Mouse (Mus musculus) ES-Bruce4 (cell line): Measurements from ENCODE around the gene Fancc. TPM values are rescaled to one million over a fixed set of nuclear protein-coding genes. Genes with fewer than 3 reads are reported as not detected.

Experiments used
- H3K27ac ChIP-seq: 2 replicates; pipeline ENCODE4 v1.5.1; 2012; ENCODE audit warnings: low read length, inconsistent platforms; ENCODE audit not compliant: insufficient read depth
- H3K27me3 ChIP-seq: 2 replicates; pipeline ENCODE4 v1.6.1; 2012; ENCODE audit warnings: mild to moderate bottlenecking, low read length, inconsistent platforms; ENCODE audit not compliant: control insufficient read depth, poor library complexity, insufficient read depth, severe bottlenecking
- H3K36me3 ChIP-seq: 2 replicates; pipeline ENCODE4 v1.6.1; 2012; ENCODE audit warnings: inconsistent platforms, mild to moderate bottlenecking, low read length, moderate library complexity; ENCODE audit not compliant: control insufficient read depth, poor library complexity, insufficient read depth, severe bottlenecking
- H3K4me1 ChIP-seq: one replicate; pipeline ENCODE4 v1.8.1; 2011; ENCODE audit warnings: low read length; ENCODE audit not compliant: control insufficient read depth, insufficient read depth
- H3K4me3 ChIP-seq: 2 replicates; pipeline ENCODE4 v1.5.1; 2011; ENCODE audit warnings: low read depth, mild to moderate bottlenecking, low read length
- H3K9ac ChIP-seq: 2 replicates; pipeline ENCODE4 v1.6.1; 2012; ENCODE audit warnings: low read depth, mild to moderate bottlenecking, inconsistent platforms; ENCODE audit not compliant: poor library complexity, severe bottlenecking
- H3K9me3 ChIP-seq: replicated peaks from 2 replicates; pipeline ENCODE4 v1.6.1; 2012; ENCODE audit warnings: mild to moderate bottlenecking, low read length, inconsistent platforms; ENCODE audit not compliant: control insufficient read depth, poor library complexity, insufficient read depth, severe bottlenecking
- CTCF ChIP-seq: IDR thresholded peaks from one replicate; pipeline ENCODE4 v1.8.1; 2011; ENCODE audit warnings: low read depth, low read length
- EP300 ChIP-seq: IDR thresholded peaks from 2 replicates; pipeline ENCODE4 v1.6.1; 2011; ENCODE audit warnings: low read depth, low read length; ENCODE audit not compliant: insufficient read depth
- POLR2A ChIP-seq: IDR thresholded peaks from one replicate; pipeline ENCODE4 v1.8.1; 2011; ENCODE audit warnings: low read length; ENCODE audit not compliant: insufficient read depth
- polyA plus RNA-seq: library from polyadenylated mRNA; stranded (reverse); fragments of >200 nt; gene quantifications from 2 replicates; pipeline ENCODE4 v1.2.4, GENCODE M21; 2011; ENCODE audit warnings: low read depth; ENCODE audit not compliant: missing spikeins, insufficient read depth, insufficient read length

Gene Fancc
- polyA plus RNA-seq: 13.3 and 16.2 TPM in 2 replicates

GRCm38 (mm10) chr13:63496646-63497582 is at the start of gene Fancc:
Fancc (minus strand) TSS chr13:63497278.
- TF ChIP-seq EP300: no peak
- TF ChIP-seq CTCF: no peak
- TF ChIP-seq POLR2A: no peak
- Histone ChIP-seq H3K4me3 (no peak within 1 kb of the TSS), H3K9ac (no peak within 1 kb of the TSS), H3K36me3 (no peaks in the 10 kb centered on the region), H3K27ac (no peak within 1 kb of the TSS), H3K4me1 (peaks cover 1% of the 10 kb centered on the region), H3K9me3 (no peaks in the 10 kb centered on the region), H3K27me3 (no peaks in the 10 kb centered on the region)

- Histone ChIP-seq H3K36me3 (peaks cover 50% of the 10 kb centered on the region), H3K27me3 (no peaks in the 10 kb centered on the region), H3K4me1 (peaks cover 7% of the 10 kb centered on the region), H3K9me3 (no peaks in the 10 kb centered on the region), H3K27ac (no peak overlapping the region), H3K4me3 (no peak overlapping the region), H3K9ac (no peak overlapping the region)
- no peak for TF ChIP-seq POLR2A
- TF ChIP-seq CTCF: no peak
These were observed 48.2 kb upstream of the Fancc start for GRCm38 (mm10) chr13:63545291-63545690.

DNA sequence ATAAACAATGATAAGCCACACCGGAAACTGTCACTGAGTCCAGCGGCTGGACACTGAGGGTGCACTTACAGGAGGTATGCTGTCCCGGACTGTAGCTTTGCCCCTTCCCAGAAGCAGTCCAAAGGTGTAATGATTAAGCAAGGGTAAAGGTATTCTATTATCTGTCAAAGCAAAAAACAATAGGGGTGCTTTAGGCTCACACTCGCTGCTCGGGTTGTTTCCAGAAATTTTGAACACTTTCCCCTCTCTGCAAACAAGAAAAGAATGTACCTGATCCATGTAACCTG is 47.8 kb upstream of the Fancc start:
- TF ChIP-seq EP300 (no peak), POLR2A (no peak), CTCF (no peak)
- no peaks in the 10 kb centered on the region for H3K27me3 ChIP-seq
- no peaks in the 10 kb centered on the region for H3K9me3 ChIP-seq
- no peak overlapping the region for H3K4me3 ChIP-seq
- H3K27ac ChIP-seq: no peak overlapping the region
- H3K9ac ChIP-seq: no peak overlapping the region
- H3K4me1 ChIP-seq: peaks cover 7% of the 10 kb centered on the region
- H3K36me3 ChIP-seq: peaks cover 53% of the 10 kb centered on the region

GRCm38 (mm10) chr13:63544119-63544966 is 47.3 kb upstream of the Fancc start:
- H3K4me3 ChIP-seq: no peak overlapping the region
- H3K27ac ChIP-seq: no peak overlapping the region
- no peak overlapping the region for H3K9ac ChIP-seq
- H3K27me3 ChIP-seq: no peaks in the 10 kb centered on the region
- no peak for TF ChIP-seq CTCF
- peaks cover 11% of the 10 kb centered on the region for H3K4me1 ChIP-seq
- H3K9me3 ChIP-seq: no peaks in the 10 kb centered on the region
- H3K36me3 ChIP-seq: peaks cover 58% of the 10 kb centered on the region

GRCm38 (mm10) chr13:63543459-63543858 is 46.4 kb upstream of the Fancc start:
- TF ChIP-seq EP300: no peak
- no peak for TF ChIP-seq CTCF
- no peak for TF ChIP-seq POLR2A
- no peaks in the 10 kb centered on the region for H3K27me3 ChIP-seq
- H3K9ac ChIP-seq: no peak overlapping the region
- peaks cover 65% of the 10 kb centered on the region for H3K36me3 ChIP-seq
- H3K4me1 ChIP-seq: peaks cover 11% of the 10 kb centered on the region
- no peak overlapping the region for H3K4me3 ChIP-seq
- no peaks in the 10 kb centered on the region for H3K9me3 ChIP-seq
- H3K27ac ChIP-seq: no peak overlapping the region; the same call in 1 of the 2 replicates

- H3K27ac ChIP-seq: peak overlapping the region; percentile 75
- no peak overlapping the region for H3K4me3 ChIP-seq
- TF ChIP-seq CTCF (no peak), EP300 (no peak), POLR2A (no peak)
- no peak overlapping the region for H3K9ac ChIP-seq
- no peaks in the 10 kb centered on the region for H3K9me3 ChIP-seq
- H3K4me1 ChIP-seq: peaks cover 11% of the 10 kb centered on the region
- no peaks in the 10 kb centered on the region for H3K27me3 ChIP-seq
- H3K36me3 ChIP-seq: peaks cover 68% of the 10 kb centered on the region
These were observed 45.8 kb upstream of the Fancc start for GRCm38 (mm10) chr13:63542796-63543384.
